Mouse (Mus musculus) CH12.LX (cell line): ENCODE data around the gene Prkcq. TPM values are rescaled to one million over a fixed set of nuclear protein-coding genes. Genes with fewer than 3 reads are reported as not detected.

ENCODE experiments used
- DNase-seq: peaks from one replicate; pipeline ENCODE4 v3.0.0-alpha.2; 2013; ENCODE audit errors: extremely low read depth
- H3K27ac ChIP-seq: 2 replicates; pipeline ENCODE4 v1.5.1; 2012; ENCODE audit warnings: low read depth, mild to moderate bottlenecking, control low read depth, moderate library complexity; ENCODE audit not compliant: insufficient read depth
- H3K27me3 ChIP-seq: replicated peaks from 2 replicates; pipeline ENCODE3; 2012; ENCODE audit warnings: inconsistent platforms
- H3K36me3 ChIP-seq, 2 experiments: replicated peaks in 1 of 2; 2 replicates each; pipeline versions ENCODE3 to v1.6.1; 2012; ENCODE audit warnings: inconsistent platforms in 1 of 2, low read length in 1 of 2, mild to moderate bottlenecking in 1 of 2, mixed read lengths in 1 of 2, moderate library complexity in 1 of 2; ENCODE audit not compliant: control insufficient read depth in 1 of 2, insufficient read depth in 1 of 2
- H3K4me1 ChIP-seq, 2 experiments: 2 replicates each; pipeline ENCODE4 v1.6.1; 2012; ENCODE audit warnings: inconsistent platforms in 1 of 2, moderate library complexity in 1 of 2; ENCODE audit not compliant: insufficient read depth in 2 of 2, control insufficient read depth in 1 of 2
- H3K4me2 ChIP-seq: 2 replicates; pipeline ENCODE4 v1.6.1; 2012; ENCODE audit warnings: low read depth, mild to moderate bottlenecking, control low read depth; ENCODE audit not compliant: poor library complexity, insufficient read depth, severe bottlenecking
- H3K4me3 ChIP-seq, 3 experiments: fragments of 150-350 bp in 1 of 3; sonication (generic) in 1 of 3; replicated peaks in 1 of 3; 2 replicates each; pipeline versions ENCODE3 to v1.5.1; 2011 to 2012; ENCODE audit warnings: low read depth in 2 of 3, low read length in 2 of 3, mild to moderate bottlenecking in 2 of 3, moderate library complexity in 2 of 3, control low read depth in 1 of 3, improper control_type of control experiment in 1 of 3, inconsistent platforms in 1 of 3, mixed read lengths in 1 of 3; ENCODE audit not compliant: poor library complexity in 1 of 3
- H3K79me2 ChIP-seq: replicated peaks from 2 replicates; pipeline ENCODE4 v1.6.1; 2012; ENCODE audit warnings: mild to moderate bottlenecking, moderate library complexity; ENCODE audit not compliant: control insufficient read depth, poor library complexity, insufficient read depth, severe bottlenecking; ENCODE audit errors: extremely low read depth
- H3K9ac ChIP-seq: 2 replicates; pipeline ENCODE4 v1.6.1; 2012; ENCODE audit warnings: low read depth, mild to moderate bottlenecking, control low read depth, moderate library complexity; ENCODE audit not compliant: insufficient read depth
- H3K9me3 ChIP-seq: replicated peaks from 2 replicates; pipeline ENCODE3; 2012; ENCODE audit warnings: low read length, inconsistent platforms, mixed read lengths
- BHLHE40 ChIP-seq: IDR thresholded peaks from 2 replicates; pipeline ENCODE4 v1.6.1; 2011; ENCODE audit warnings: mild to moderate bottlenecking, low read depth, low read length, improper control_type of control experiment
- CHD1 ChIP-seq: IDR thresholded peaks from 2 replicates; pipeline ENCODE4 v1.6.1; 2012; ENCODE audit warnings: low read depth, low read length, improper control_type of control experiment, inconsistent platforms
- CHD2 ChIP-seq: IDR thresholded peaks from 2 replicates; pipeline ENCODE4 v1.6.1; 2011; ENCODE audit warnings: low read length, improper control_type of control experiment
- CTCF ChIP-seq, 2 experiments: IDR thresholded peaks in 1 of 2; conservative IDR thresholded peaks in 1 of 2; 2 replicates each; pipeline ENCODE4 v1.5.1; 2011 to 2012; ENCODE audit warnings: low read depth in 2 of 2, low read length in 2 of 2, improper control_type of control experiment in 1 of 2, inconsistent platforms in 1 of 2, mild to moderate bottlenecking in 1 of 2, moderate library complexity in 1 of 2
- E2F4 ChIP-seq: IDR thresholded peaks from 2 replicates; pipeline ENCODE4 v1.6.1; 2011; ENCODE audit warnings: low read depth, low read length, improper control_type of control experiment; ENCODE audit not compliant: insufficient replicate concordance
- ELF1 ChIP-seq: IDR thresholded peaks from 2 replicates; pipeline ENCODE4 v1.6.1; 2014; ENCODE audit warnings: low read depth, mild to moderate bottlenecking, inconsistent platforms, low read length, improper control_type of control experiment
- HCFC1 ChIP-seq: IDR thresholded peaks from 2 replicates; pipeline ENCODE4 v1.6.1; 2012; ENCODE audit warnings: low read depth, mild to moderate bottlenecking, inconsistent platforms, low read length, improper control_type of control experiment
- IRF4 ChIP-seq: IDR thresholded peaks from 2 replicates; pipeline ENCODE4 v1.6.1; 2014; ENCODE audit warnings: low read depth, mild to moderate bottlenecking, inconsistent platforms, low read length, improper control_type of control experiment
- JUND ChIP-seq: conservative IDR thresholded peaks from 2 replicates; pipeline ENCODE4 v1.6.1; 2011; ENCODE audit warnings: low read depth, low read length, improper control_type of control experiment
- MAX ChIP-seq: IDR thresholded peaks from 2 replicates; pipeline ENCODE4 v1.6.1; 2011; ENCODE audit warnings: low read length, improper control_type of control experiment
- MAZ ChIP-seq: IDR thresholded peaks from 2 replicates; pipeline ENCODE4 v1.6.1; 2012; ENCODE audit warnings: low read depth, mild to moderate bottlenecking, inconsistent platforms, low read length, improper control_type of control experiment, moderate library complexity
- MEF2A ChIP-seq: IDR thresholded peaks from 2 replicates; pipeline ENCODE4 v1.6.1; 2014; ENCODE audit warnings: low read depth, mild to moderate bottlenecking, inconsistent platforms, low read length, improper control_type of control experiment, borderline replicate concordance
- MXI1 ChIP-seq: IDR thresholded peaks from 2 replicates; pipeline ENCODE4 v1.6.1; 2011; ENCODE audit warnings: mild to moderate bottlenecking, low read depth, low read length, improper control_type of control experiment
- MYC ChIP-seq: IDR thresholded peaks from 2 replicates; pipeline ENCODE4 v1.6.1; 2011; ENCODE audit warnings: low read depth, mild to moderate bottlenecking, improper control_type of control experiment, low read length
- NELFE ChIP-seq: IDR thresholded peaks from 2 replicates; pipeline ENCODE4 v1.6.1; 2011; ENCODE audit warnings: low read depth, low read length, improper control_type of control experiment
- PAX5 ChIP-seq: IDR thresholded peaks from 2 replicates; pipeline ENCODE4 v1.6.1; 2012; ENCODE audit warnings: low read length, inconsistent platforms, mixed read lengths
- TCF12 ChIP-seq: IDR thresholded peaks from 2 replicates; pipeline ENCODE4 v1.6.1; 2014; ENCODE audit warnings: low read depth, mild to moderate bottlenecking, inconsistent platforms, low read length, improper control_type of control experiment
- ZC3H11A ChIP-seq: IDR thresholded peaks from 2 replicates; pipeline ENCODE4 v1.6.1; 2012; ENCODE audit warnings: low read depth, mild to moderate bottlenecking, inconsistent platforms, low read length, improper control_type of control experiment
- ZKSCAN1 ChIP-seq: IDR thresholded peaks from 2 replicates; pipeline ENCODE4 v1.6.1; 2012; ENCODE audit warnings: low read depth, inconsistent platforms, low read length, improper control_type of control experiment, borderline replicate concordance
- dilution Hi-C: fragments of 300-500 bp; cut with MboI; formaldehyde crosslinking; loops from 2 replicates; pipeline ENCODE4 v1.14.3; 2020; ENCODE audit warnings: low sequenced_read_pairs; ENCODE audit not compliant: extremely low pct_unique_long_range_greater_than_20kb, extremely low pct_ligation_motif_present
- in situ Hi-C: fragments of 300-500 bp; cut with MboI; formaldehyde crosslinking; loops from 3 replicates; pipeline ENCODE4 v1.14.3; 2019; ENCODE audit warnings: low sequenced_read_pairs, low pct_ligation_motif_present, low pct_unique_long_range_greater_than_20kb, mixed read lengths
- polyA plus RNA-seq: library from polyadenylated mRNA; unstranded; fragments of >175 nt; gene quantifications from 2 replicates; pipeline ENCODE4 v1.2.1, GENCODE M21; 2012; ENCODE audit warnings: low read depth; ENCODE audit not compliant: insufficient read length
- total RNA-seq, 2 experiments: library from RNA; depleted of rRNA; stranded (reverse); fragments of 300-350 nt in 1 of 2; fragments of >200 nt in 1 of 2; gene quantifications; 2 replicates each; pipeline ENCODE4 v1.2.3; 2012 to 2014

Prkcq gene
- total and polyA plus RNA-seq, 3 experiments = not detected

- no peak for TF ChIP-seq MYC
These were observed 126.9 kb downstream of the Prkcq start (continued) for GRCm38 (mm10) chr2:11298811-11299210.

- H3K4me1 ChIP-seq = peaks cover 0 to 5% of the 10 kb centered on the region in 2 experiments; a peak in 1 of 4 replicates
- DNase-seq = no peak
- no peak overlapping the region for H3K4me3 ChIP-seq
- dilution Hi-C loops = no loop called here
- H3K79me2 ChIP-seq = no peaks in the 10 kb centered on the region
- no peak overlapping the region for H3K4me2 ChIP-seq
- H3K27ac ChIP-seq = no peak overlapping the region
- no peak for TF ChIP-seq MEF2A
- no peak for TF ChIP-seq PAX5
- no peak for TF ChIP-seq CTCF (conservative IDR thresholded peaks at IDR 0.05 in 1 of 2, IDR thresholded peaks at IDR 0.05 in 1 of 2; ENCODE audit: low read depth in 2 of 2, low read length in 2 of 2)
- TF ChIP-seq MAX = no peak
- no peak for TF ChIP-seq JUND
- no peak for TF ChIP-seq MAZ
- no peak for TF ChIP-seq E2F4
- TF ChIP-seq ELF1 = no peak
- no peak for TF ChIP-seq CHD2
- TF ChIP-seq TCF12 = no peak
- no peak for TF ChIP-seq CHD1
- in situ Hi-C loops = no loop called here
- no peak overlapping the region for H3K9ac ChIP-seq
- H3K9me3 ChIP-seq = no peaks in the 10 kb centered on the region
- no peaks in the 10 kb centered on the region for H3K36me3 ChIP-seq
- H3K27me3 ChIP-seq = no peaks in the 10 kb centered on the region
These were observed 127.5 kb downstream of the Prkcq start for GRCm38 (mm10) chr2:11299366-11299765.

- H3K27me3 ChIP-seq = no peaks in the 10 kb centered on the region
- H3K79me2 ChIP-seq = no peaks in the 10 kb centered on the region
- H3K9me3 ChIP-seq = no peaks in the 10 kb centered on the region
- no peak for DNase-seq
- peaks cover 0 to 5% of the 10 kb centered on the region in 2 experiments; a peak in 1 of 4 replicates for H3K4me1 ChIP-seq
- no peak overlapping the region for H3K9ac ChIP-seq
- TF ChIP-seq MXI1 = no peak
- TF ChIP-seq HCFC1 = no peak
- no peak for TF ChIP-seq NELFE
- no peak for TF ChIP-seq CHD1
- no peak for TF ChIP-seq IRF4
- TF ChIP-seq CHD2 = no peak
- TF ChIP-seq ZKSCAN1 = no peak
- no peak for TF ChIP-seq ZC3H11A
- TF ChIP-seq BHLHE40 = no peak
- TF ChIP-seq ELF1 = no peak
- in situ Hi-C loops (no loop called here), dilution Hi-C loops (no loop called here)
- H3K27ac ChIP-seq = no peak overlapping the region
- no peaks in the 10 kb centered on the region for H3K36me3 ChIP-seq
- no peak overlapping the region for H3K4me3 ChIP-seq
- H3K4me2 ChIP-seq = no peak overlapping the region
These were observed 128.5 kb downstream of the Prkcq start for GRCm38 (mm10) chr2:11300362-11300761.
